12 mouse cellular contexts compared by ENCODE assay signal in the genomic region with DNA sequence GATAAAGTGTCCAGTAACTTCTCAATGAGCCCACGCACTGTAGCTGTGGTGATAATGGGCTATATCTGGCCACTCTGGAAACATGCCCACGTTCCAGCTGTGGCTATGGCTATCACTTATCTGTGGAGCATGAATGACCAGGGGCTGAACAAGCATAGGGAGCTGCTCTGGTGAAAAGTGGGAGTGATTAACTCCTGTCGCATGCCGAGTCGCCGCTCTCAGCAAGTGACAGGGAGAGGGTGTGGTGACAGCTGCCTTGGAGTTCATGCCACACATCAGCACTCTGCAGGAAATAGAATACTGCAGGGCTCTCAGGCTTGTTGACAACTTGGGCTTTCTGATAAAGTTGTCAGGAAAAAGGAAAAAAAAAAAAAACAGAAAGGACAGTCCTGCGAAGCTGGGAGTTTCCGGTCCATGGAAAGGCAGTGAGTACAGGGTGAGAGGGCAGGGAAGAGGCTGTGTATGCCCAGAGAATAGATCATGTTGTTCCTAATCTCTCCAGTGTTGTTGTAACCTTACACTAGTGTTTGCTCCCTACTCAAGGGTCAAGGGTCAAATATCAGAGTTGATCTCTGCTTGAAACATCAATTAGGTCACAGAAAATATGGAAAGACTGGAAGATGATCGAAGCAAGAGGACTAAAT. TPM values are rescaled to one million over a fixed set of nuclear protein-coding genes. Genes with fewer than 3 reads are reported as not detected.
DNase-seq lines count a peak whose midpoint lies in the region; ATAC-seq and TF ChIP-seq lines count a peak whose summit lies in the region.
"Had no signal": no experiment of that assay in that cellular context is flagged by ENCODE, and none has a peak within 500 bp of the region (broad histone marks: within the 10 kb centered on the region; RNA-seq: fewer than 3 reads in every experiment).

No protein-coding gene starts in this region.

- DNase-seq in embryonic facial prominence, embryonic 14.5 days (ENCODE audit: low spot score) = peak; percentile 48
- no peak for DNase-seq in embryonic facial prominence, embryonic 10.5 days (ENCODE audit: low spot score)
- peak; percentile 80 to 90 for DNase-seq in heart, adult 18-20 months
- peak; percentile 46 for DNase-seq in heart, postnatal 25 days (ENCODE audit: low spot score)
- no peak for DNase-seq in liver, postnatal 0 days
- no peak for DNase-seq in c-Kit-positive CD71-positive TER-119-positive erythroid progenitor cells, embryonic 14.5 days (ENCODE audit: low spot score)
- no peak for DNase-seq in spleen, postnatal 10 days (ENCODE audit: low spot score in 2 of 2)
- DNase-seq in retina, postnatal 1 day = no peak
- DNase-seq: adrenal gland, postnatal 10 days; cerebellum, adult 11-12 months had no signal

- 0 out of 2 replicates have a peak, but pooled peaks have one; percentile 46 for TF ChIP-seq EP300 in liver, postnatal 0 days (IDR thresholded peaks at IDR 0.05; ENCODE audit: low read depth)

- H3K9ac ChIP-seq in embryonic facial prominence, embryonic 14.5 days (ENCODE audit: low read depth, low read length) = no peak overlapping the region
- H3K9ac ChIP-seq in liver, postnatal 0 days (replicated peaks) = no peak overlapping the region

- H3K4me3 ChIP-seq in embryonic facial prominence, embryonic 14.5 days (ENCODE audit: low read depth, low read length) = no peak overlapping the region
- H3K4me3 ChIP-seq in embryonic facial prominence, embryonic 10.5 days = no peak overlapping the region
- no peak overlapping the region for H3K4me3 ChIP-seq in liver, postnatal 0 days (ENCODE audit: low read depth, low read length)

- no peaks in the 10 kb centered on the region for H3K27me3 ChIP-seq in embryonic facial prominence, embryonic 14.5 days (replicated peaks; ENCODE audit: control insufficient read depth, insufficient read depth, low read length)
- no peaks in the 10 kb centered on the region; the same call in 1 of the 2 replicates for H3K27me3 ChIP-seq in embryonic facial prominence, embryonic 10.5 days (replicated peaks; ENCODE audit: low read depth, poor library complexity, severe bottlenecking)
- H3K27me3 ChIP-seq in liver, postnatal 0 days (ENCODE audit: insufficient read depth, low read length) = no peaks in the 10 kb centered on the region

- no peaks in the 10 kb centered on the region for H3K36me3 ChIP-seq in embryonic facial prominence, embryonic 14.5 days (ENCODE audit: control insufficient read depth, insufficient read depth, low read length)
- no peaks in the 10 kb centered on the region for H3K36me3 ChIP-seq in embryonic facial prominence, embryonic 10.5 days (replicated peaks)
- H3K36me3 ChIP-seq in liver, postnatal 0 days (replicated peaks; ENCODE audit: insufficient read depth, low read length) = no peaks in the 10 kb centered on the region

- no peak for ATAC-seq in embryonic facial prominence, embryonic 14.5 days (ENCODE audit: low read depth)
- ATAC-seq in liver, postnatal 0 days = peak; percentile 75
- ATAC-seq: hindbrain, postnatal 0 days had no signal

- 38% methylated on average over 9 of the region's 9 CpGs for WGBS in embryonic facial prominence, embryonic 14.5 days
- 49% methylated on average over 9 of the region's 9 CpGs for WGBS in embryonic facial prominence, embryonic 10.5 days
- WGBS in liver, postnatal 0 days (ENCODE audit: insufficient replicate concordance) = 32% methylated on average over 9 of the region's 9 CpGs

- no peak for TF ChIP-seq CTCF in liver, postnatal 0 days (IDR thresholded peaks at IDR 0.05; ENCODE audit: low read depth)

- intact Hi-C loops in heart, postnatal 25 days (cut with DNase I) = no loop called here

- H3K4me1 ChIP-seq in embryonic facial prominence, embryonic 14.5 days (ENCODE audit: control insufficient read depth, insufficient read depth, low read length) = peaks cover 14% of the 10 kb centered on the region
- H3K4me1 ChIP-seq in embryonic facial prominence, embryonic 10.5 days = peaks cover 61% of the 10 kb centered on the region
- H3K4me1 ChIP-seq in liver, postnatal 0 days (ENCODE audit: insufficient read depth) = peaks cover 4% of the 10 kb centered on the region

- H3K9me3 ChIP-seq in embryonic facial prominence, embryonic 14.5 days (ENCODE audit: control insufficient read depth, low read length) = no peaks in the 10 kb centered on the region
- no peaks in the 10 kb centered on the region for H3K9me3 ChIP-seq in embryonic facial prominence, embryonic 10.5 days
- no peaks in the 10 kb centered on the region for H3K9me3 ChIP-seq in liver, postnatal 0 days (ENCODE audit: low read length)

- H3K27ac ChIP-seq in embryonic facial prominence, embryonic 14.5 days (replicated peaks; ENCODE audit: low read depth, low read length) = no peak overlapping the region
- H3K27ac ChIP-seq in embryonic facial prominence, embryonic 10.5 days (replicated peaks) = no peak overlapping the region
- H3K27ac ChIP-seq in liver, postnatal 0 days (ENCODE audit: low read depth) = no peak overlapping the region
- H3K27ac ChIP-seq: hindbrain, postnatal 0 days; macrophage had no signal

- no peak overlapping the region for H3K4me2 ChIP-seq in embryonic facial prominence, embryonic 14.5 days (ENCODE audit: low read depth, low read length)
- no peak overlapping the region; the same call in 1 of the 2 replicates for H3K4me2 ChIP-seq in liver, postnatal 0 days (ENCODE audit: low read depth, low read length)

RNA-seq across cellular contexts. Expression of a gene that starts 30.6 kb away (rescaled TPM):
- 223 and 228 TPM in 2 replicates for polyA plus RNA-seq in embryonic facial prominence, embryonic 14.5 days (2014; fragmentation: Nextera tagmentation; extraction: Ambion mirVana)
- 444 and 453 TPM in 2 replicates for polyA plus RNA-seq in embryonic facial prominence, embryonic 10.5 days (2016; fragmentation: Nextera tagmentation; extraction: Ambion mirVana)
- 10 to 100 TPM; 52.7 to 68.0 TPM for total RNA-seq in heart, adult 18-20 months (2021)
- 10 to 100 TPM; 57.9 to 64.0 TPM for total RNA-seq in heart, postnatal 25 days (2021)
- 67.8 and 69.6 TPM in 2 replicates for polyA plus RNA-seq in liver, postnatal 0 days (2015; fragmentation: Nextera tagmentation; extraction: Ambion mirVana)

RNA-seq across cellular contexts. Expression of a gene that starts 30.7 kb away (rescaled TPM):
- polyA plus RNA-seq in embryonic facial prominence, embryonic 14.5 days (2014; fragmentation: Nextera tagmentation; extraction: Ambion mirVana) = 12.4 and 15.6 TPM in 2 replicates
- 26.7 and 27.3 TPM in 2 replicates for polyA plus RNA-seq in embryonic facial prominence, embryonic 10.5 days (2016; fragmentation: Nextera tagmentation; extraction: Ambion mirVana)
- total RNA-seq in heart, adult 18-20 months (2021) = 10 to 100 TPM; 10.0 TPM
- 10 to 100 TPM in 1 of 2 experiments, 1 to 10 TPM in 1; 8.4 to 10.1 TPM for total RNA-seq in heart, postnatal 25 days (2021)
- 6.3 and 6.7 TPM in 2 replicates for polyA plus RNA-seq in liver, postnatal 0 days (2015; fragmentation: Nextera tagmentation; extraction: Ambion mirVana)

Comparison
In these comparisons a context has a peak if more than half of its experiments do, and no peak if none do; other contexts are left out.
1. DNase-seq: peak in embryonic facial prominence, embryonic 14.5 days (single experiment), heart, adult 18-20 months (2 of 2) and heart, postnatal 25 days (single experiment); none in embryonic facial prominence, embryonic 10.5 days (single experiment), liver, postnatal 0 days (single experiment), c-Kit-positive CD71-positive TER-119-positive erythroid progenitor cells, embryonic 14.5 days (single experiment), spleen, postnatal 10 days (0 of 2) and retina, postnatal 1 day (single experiment).